Mouse (Mus musculus) olfactory bulb, adult 2 months (tissue): ENCODE measurements around the gene Thap11.

Experiments
- CTCF ChIP-seq: fragments of 200-500 bp; IDR thresholded peaks from 2 replicates; pipeline ENCODE4 v1.5.1; 2012; ENCODE audit warnings: low read depth, mild to moderate bottlenecking, low read length, moderate library complexity; ENCODE audit not compliant: insufficient read depth
- POLR2A ChIP-seq: fragments of 200-500 bp; IDR thresholded peaks from 2 replicates; pipeline ENCODE4 v1.6.1; 2012; ENCODE audit warnings: mild to moderate bottlenecking, low read depth, low read length, moderate library complexity; ENCODE audit not compliant: insufficient read depth

GRCm38 (mm10) chr8:105859314-105859713 lies 4.4 kb downstream of the Thap11 start:
- no peak for TF ChIP-seq POLR2A
- no peak for TF ChIP-seq CTCF
